Mouse (Mus musculus): Measurements from ENCODE around the gene Bbc3.
A peak's percentile ranks its signal among the peaks of the same experiment; 100 is the strongest.

Bbc3 gene

GRCm38 (mm10) chr7:16315222-16315759, 7.1 kb downstream of the Bbc3 start:
- no peak for DNase-seq (ENCODE audit: extremely low spot score, low spot score)

- DNase-seq (ENCODE audit: extremely low spot score, low spot score) = no peak
These were observed 8.9 kb downstream of the Bbc3 start for GRCm38 (mm10) chr7:16317094-16317493.

- no peak for DNase-seq (ENCODE audit: extremely low spot score, low spot score)
These were observed 11.0 kb downstream of the Bbc3 start for GRCm38 (mm10) chr7:16319216-16319615.

GRCm38 (mm10) chr7:16320479-16320878, 12.3 kb downstream of the Bbc3 start:
- no peak for DNase-seq (ENCODE audit: extremely low spot score, low spot score)

- no peak for DNase-seq (ENCODE audit: extremely low spot score, low spot score)
These were observed 16.5 kb downstream of the Bbc3 start for GRCm38 (mm10) chr7:16324661-16325060.

GRCm38 (mm10) chr7:16325920-16326606, 17.9 kb downstream of the Bbc3 start:
- DNase-seq (ENCODE audit: extremely low spot score, low spot score) = peak; percentile 66

GRCm38 (mm10) chr7:16326607-16326971, 18.4 kb downstream of the Bbc3 start:
- DNase-seq (ENCODE audit: extremely low spot score, low spot score) = no peak

GRCm38 (mm10) chr7:16329146-16329545, 21.0 kb downstream of the Bbc3 start:
- no peak for DNase-seq (ENCODE audit: extremely low spot score, low spot score)

- no peak for DNase-seq (ENCODE audit: extremely low spot score, low spot score)
These were observed 29.5 kb downstream of the Bbc3 start for GRCm38 (mm10) chr7:16337733-16338132.

- DNase-seq (ENCODE audit: extremely low spot score, low spot score) = no peak
These were observed 36.4 kb downstream of the Bbc3 start for GRCm38 (mm10) chr7:16344598-16344997.

GRCm38 (mm10) chr7:16345297-16345696, 37.1 kb downstream of the Bbc3 start:
- DNase-seq (ENCODE audit: extremely low spot score, low spot score) = no peak

- no peak for DNase-seq (ENCODE audit: extremely low spot score, low spot score)
These were observed 41.8 kb downstream of the Bbc3 start for GRCm38 (mm10) chr7:16349999-16350398.

GRCm38 (mm10) chr7:16355854-16356594, 47.8 kb downstream of the Bbc3 start:
- no peak for DNase-seq (ENCODE audit: extremely low spot score, low spot score)

- no peak for DNase-seq (ENCODE audit: extremely low spot score, low spot score)
These were observed 49.4 kb downstream of the Bbc3 start for GRCm38 (mm10) chr7:16357602-16358001.

- no peak for DNase-seq (ENCODE audit: extremely low spot score, low spot score)
These were observed 56.1 kb downstream of the Bbc3 start for GRCm38 (mm10) chr7:16364319-16364718.

GRCm38 (mm10) chr7:16364901-16365500, 56.8 kb downstream of the Bbc3 start:
- peak; percentile 54 for DNase-seq (ENCODE audit: extremely low spot score, low spot score)

GRCm38 (mm10) chr7:16366133-16366646, 58.0 kb downstream of the Bbc3 start:
- peak; percentile 41 for DNase-seq (ENCODE audit: extremely low spot score, low spot score)

GRCm38 (mm10) chr7:16366669-16367068, 58.5 kb downstream of the Bbc3 start:
- DNase-seq (ENCODE audit: extremely low spot score, low spot score) = no peak
